Mouse (Mus musculus): ENCODE data around the gene Cdc42bpa. TPM values are rescaled to one million over a fixed set of nuclear protein-coding genes. Genes with fewer than 3 reads are reported as not detected.

Cdc42bpa gene
- 2.2 TPM for polyA plus RNA-seq (2017; shearing (Covaris generic))

DNA sequence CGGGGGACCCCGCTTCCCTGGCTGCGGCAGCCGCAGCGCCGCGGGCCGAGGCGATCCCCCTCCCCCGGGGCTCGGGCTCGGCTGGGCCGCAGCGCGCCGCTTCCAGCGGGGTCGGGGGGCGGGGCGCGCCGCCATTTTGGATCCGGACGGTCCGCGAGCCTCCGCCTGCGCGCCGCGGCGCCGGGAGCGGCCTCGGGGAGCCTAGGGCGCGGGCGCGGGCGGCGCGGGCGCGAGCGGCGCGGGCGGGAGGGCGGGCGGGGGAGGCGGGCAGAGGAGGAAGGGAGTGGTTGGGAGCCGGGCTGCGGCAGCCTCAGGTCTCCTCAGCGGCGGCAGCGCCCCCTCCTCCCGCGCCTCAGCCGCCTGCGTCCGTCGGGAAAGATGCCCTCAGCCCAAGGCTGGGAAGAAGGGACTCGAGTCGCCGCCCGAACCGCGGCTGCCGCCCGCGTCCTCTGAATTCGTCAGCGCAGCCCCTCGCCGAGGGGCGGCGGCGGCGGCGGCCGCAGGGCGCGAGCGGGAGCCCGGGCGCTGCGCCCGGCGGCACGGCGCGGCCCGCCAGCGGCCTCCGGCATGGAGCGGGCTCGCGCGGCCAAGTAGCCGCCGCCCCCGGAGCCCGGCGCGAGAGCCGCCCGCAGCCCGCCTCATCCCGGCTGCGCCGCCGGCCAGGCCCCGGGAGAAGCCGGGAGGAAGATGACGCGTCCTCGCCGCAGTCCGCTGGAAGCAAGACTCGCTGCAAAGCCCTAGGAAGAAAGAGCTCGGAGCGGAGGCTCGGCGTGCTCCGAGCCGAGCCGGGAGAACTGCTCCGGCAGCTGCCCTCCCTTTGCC, at the start of gene Cdc42bpa:
TSS of gene Cdc42bpa (plus strand) at position 752 of the 822 bp plus-strand sequence.

DNA sequence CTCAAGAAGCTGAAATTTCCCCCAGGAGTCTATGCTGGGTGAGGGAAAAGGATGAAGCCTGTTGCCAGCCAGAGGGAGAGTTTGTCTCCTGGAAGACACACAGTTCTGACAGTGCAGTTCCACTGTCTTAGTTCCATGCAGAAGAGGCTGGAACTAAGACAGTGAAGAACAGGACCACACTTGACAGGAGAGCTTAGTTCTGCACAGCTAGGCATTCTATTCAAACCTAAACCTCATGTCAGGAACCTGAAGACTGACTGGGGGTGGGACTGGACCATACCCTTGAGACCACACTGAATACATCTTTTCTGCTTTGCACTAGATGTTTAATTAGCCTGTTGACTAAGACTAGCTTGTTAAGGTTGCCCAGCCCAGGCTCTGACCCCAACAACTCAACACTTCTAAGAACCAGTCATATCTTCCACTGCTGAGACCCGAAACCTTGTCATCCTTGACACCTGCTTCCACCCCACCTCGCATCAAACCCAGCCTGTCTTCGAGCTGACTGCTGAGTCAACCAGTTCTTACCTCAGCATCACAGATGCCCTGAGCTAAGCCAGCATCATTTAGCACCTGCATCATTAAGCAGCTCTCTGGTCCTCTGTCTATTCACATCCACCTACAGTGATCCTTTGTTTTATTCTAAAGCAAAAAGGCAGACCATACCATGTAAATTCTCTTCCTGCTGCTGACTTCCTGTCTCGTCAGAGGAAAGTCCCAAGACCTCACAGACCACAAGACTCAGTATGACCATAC, 238.9 kb downstream of the Cdc42bpa start, which contains the start of gene Coq8a:
TSS of gene Coq8a (minus strand) at position 644 of the 756 bp plus-strand sequence.

Other genes with a start within 250 kb of the Cdc42bpa start
- not detected for gene Kif28, start 215.2 kb upstream of the Cdc42bpa start, polyA plus RNA-seq (2017; shearing (Covaris generic))
- gene Gm10518, start 157.1 kb upstream of the Cdc42bpa start, polyA plus RNA-seq (2017; shearing (Covaris generic)), result 0.60 TPM
- 39.5 TPM for gene Ahctf1, start 156.8 kb upstream of the Cdc42bpa start, polyA plus RNA-seq (2017; shearing (Covaris generic))
- gene Coq8a, start 239.1 kb downstream of the Cdc42bpa start, polyA plus RNA-seq (2017; shearing (Covaris generic)), result 50.3 TPM

Data from CD4-positive, CD25-positive, alpha-beta regulatory T cell (primary cell).